Mouse (Mus musculus) small intestine, adult 2 months (tissue): Measurements from ENCODE around the gene Fam210b.

Experiments
- CTCF ChIP-seq: fragments of 200-500 bp; IDR thresholded peaks from 2 replicates; pipeline ENCODE4 v1.5.1; 2012; ENCODE audit warnings: low read depth, mild to moderate bottlenecking, control low read depth, inconsistent platforms, low read length, moderate library complexity, mixed read lengths; ENCODE audit not compliant: insufficient replicate concordance, insufficient read length; ENCODE audit errors: extremely low read depth
- POLR2A ChIP-seq: fragments of 200-500 bp; IDR thresholded peaks from 2 replicates; pipeline ENCODE4 v1.6.1; 2012; ENCODE audit warnings: low read depth, mild to moderate bottlenecking, control low read depth, inconsistent platforms, low read length, moderate library complexity

GRCm38 (mm10) chr2:172299126-172299921, 46.0 kb upstream of the Fam210b start:
- TF ChIP-seq POLR2A (no peak), CTCF (no peak)
